Mouse (Mus musculus) heart, postnatal 0 days (tissue): ENCODE data around the gene Dppa4.

Experiments used
- CTCF ChIP-seq: IDR thresholded peaks from 2 replicates; pipeline ENCODE4 v1.5.1; 2016; ENCODE audit warnings: antibody characterized with exemption, control low read depth, low read depth
- EP300 ChIP-seq: IDR thresholded peaks from 2 replicates; pipeline ENCODE4 v1.6.1; 2016; ENCODE audit warnings: antibody characterized with exemption, low read depth

- TF ChIP-seq CTCF (no peak), EP300 (no peak)
These were observed 17.7 kb upstream of the Dppa4 start for GRCm38 (mm10) chr16:48265856-48266255.
